Mouse (Mus musculus): Measurements from ENCODE around the gene Gpc6.

The Gpc6 gene

GRCm38 (mm10) chr14:117055134-117055533 lies 130.0 kb downstream of the Gpc6 start:
- intact Hi-C loops (cut with DNase I) = no loop called here

DNA sequence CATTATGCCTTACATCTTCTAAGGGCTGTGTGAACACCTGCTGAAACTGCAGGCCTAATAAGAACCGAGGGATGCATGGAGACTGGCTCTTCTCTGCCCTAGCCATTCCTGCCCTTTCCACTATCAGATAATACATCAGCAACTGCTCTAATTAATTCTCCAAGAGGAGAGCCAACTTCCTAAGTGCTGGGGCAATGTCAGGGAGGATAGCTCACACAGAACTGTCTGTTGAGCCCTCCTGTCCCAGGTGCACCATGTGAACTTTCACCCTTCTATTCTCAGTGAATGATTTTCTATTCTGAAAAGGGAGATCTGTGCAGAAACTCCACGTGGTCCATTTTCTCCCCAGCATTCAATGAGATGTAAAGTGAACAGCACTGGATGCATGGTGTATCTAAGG lies 136.0 kb downstream of the Gpc6 start:
- intact Hi-C loops (cut with DNase I) = no loop called here

- intact Hi-C loops (cut with DNase I) = no loop called here
Observed at GRCm38 (mm10) chr14:117061527-117061926, 136.4 kb downstream of the Gpc6 start.

DNA sequence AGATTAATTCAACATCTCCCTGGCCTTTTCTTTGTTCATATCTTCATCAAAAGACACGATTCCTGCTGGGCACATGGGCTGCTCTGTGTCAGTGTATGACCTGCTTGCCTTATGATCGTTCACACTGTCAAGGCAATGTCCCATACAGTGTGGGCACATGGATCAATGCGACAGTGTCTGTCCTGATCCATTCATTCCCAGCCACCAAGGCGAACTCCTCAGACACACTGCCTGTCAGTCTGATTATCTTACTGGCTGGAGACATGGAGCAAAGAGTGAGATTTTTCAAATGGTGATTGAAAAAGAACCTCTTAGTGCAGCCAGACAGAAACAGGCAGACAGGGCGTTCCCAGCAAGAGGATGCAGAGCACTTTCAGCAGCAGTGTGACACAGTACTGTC lies 143.1 kb downstream of the Gpc6 start:
- intact Hi-C loops (cut with DNase I) = no loop called here

DNA sequence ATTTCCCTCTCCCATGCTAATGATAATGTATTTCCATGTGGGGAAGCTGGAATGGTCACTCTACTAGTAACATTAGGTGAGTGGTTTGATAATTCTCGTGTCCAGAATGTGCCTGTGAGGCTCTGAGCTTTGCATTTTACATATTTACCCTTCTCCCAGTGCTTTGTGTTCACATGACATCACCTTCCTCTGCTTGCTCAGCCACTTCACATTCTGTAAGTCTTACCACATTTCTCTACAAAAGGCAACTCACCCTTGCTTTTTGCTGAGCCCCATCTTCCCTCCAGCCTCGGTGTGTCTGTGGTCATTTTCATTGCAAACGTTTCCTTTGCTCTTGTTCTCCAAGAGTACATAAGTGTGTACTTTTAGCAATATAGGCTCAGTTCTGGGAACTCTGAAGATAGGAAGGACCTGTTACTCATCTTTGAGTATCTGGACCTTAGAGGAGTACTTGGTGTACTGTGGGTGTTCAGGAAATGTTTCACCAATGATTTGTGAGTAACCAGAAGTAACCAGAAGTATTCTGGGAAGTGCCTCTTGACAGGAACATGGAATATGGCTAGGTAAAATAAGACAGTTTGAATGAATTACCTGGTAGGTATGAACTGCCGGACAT lies 145.5 kb downstream of the Gpc6 start:
- intact Hi-C loops (cut with DNase I) = no loop called here

DNA sequence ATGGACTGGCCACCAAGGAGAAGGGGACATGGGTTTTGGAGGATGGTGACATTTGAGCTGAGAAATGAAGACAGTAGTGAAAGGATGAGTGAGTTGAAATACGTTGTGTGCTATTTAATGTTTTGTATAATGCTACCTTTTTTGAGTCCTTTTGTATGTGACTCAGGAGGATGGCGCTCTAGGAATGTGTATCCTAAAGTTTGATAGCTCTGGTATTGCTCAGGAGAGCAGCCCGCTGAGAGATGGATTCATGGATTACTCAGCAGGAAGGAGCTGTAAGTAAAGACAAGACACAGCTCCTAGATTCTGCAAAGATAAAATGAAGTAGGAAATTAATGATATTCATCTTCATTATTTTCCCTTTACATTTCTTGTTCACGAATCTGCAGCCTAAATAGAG lies 168.5 kb downstream of the Gpc6 start:
- intact Hi-C loops (cut with DNase I) = no loop called here

- intact Hi-C loops (cut with DNase I) = no loop called here
Observed at GRCm38 (mm10) chr14:117106900-117107299, 181.8 kb downstream of the Gpc6 start.

DNA sequence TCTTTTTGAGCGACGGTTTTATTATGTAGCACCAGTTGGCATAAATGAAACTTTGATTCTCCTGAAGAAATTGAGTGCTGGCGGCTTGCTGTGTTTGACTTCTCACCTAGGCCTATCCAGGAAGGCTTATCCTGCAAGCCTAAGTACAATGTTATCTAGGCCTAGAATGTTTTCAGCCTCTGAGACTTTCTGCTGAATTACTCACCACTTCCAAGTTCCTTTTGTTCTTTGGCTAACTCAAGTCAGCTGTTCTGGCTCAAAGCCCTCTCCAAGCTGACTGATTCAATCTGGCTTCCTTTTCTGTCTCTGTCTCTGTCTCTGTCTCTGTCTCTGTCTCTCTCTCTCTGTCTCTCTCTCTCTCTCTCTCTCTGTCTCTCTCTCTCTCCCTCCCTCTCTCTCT lies 188.0 kb downstream of the Gpc6 start:
- intact Hi-C loops (cut with DNase I) = no loop called here

GRCm38 (mm10) chr14:117122036-117122435 lies 196.9 kb downstream of the Gpc6 start:
- intact Hi-C loops (cut with DNase I) = no loop called here

DNA sequence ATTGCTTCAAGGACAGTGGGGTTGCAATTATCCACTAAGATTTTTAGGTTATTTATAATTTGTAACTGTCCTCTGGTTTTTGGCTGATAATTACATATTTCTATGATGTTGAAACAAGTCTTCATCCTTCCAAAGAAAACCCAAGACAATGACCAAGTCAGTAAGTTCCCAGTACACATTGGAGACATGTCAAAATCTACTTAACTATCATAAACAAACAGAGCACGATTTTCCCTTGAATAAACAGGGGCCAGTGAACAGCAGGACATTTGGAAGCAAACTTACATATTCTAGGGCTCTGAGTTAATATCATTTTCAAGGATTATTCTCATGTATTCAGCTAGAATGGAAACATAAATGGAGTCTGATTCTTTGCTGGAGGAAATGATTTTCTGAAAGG lies 205.2 kb downstream of the Gpc6 start:
- intact Hi-C loops (cut with DNase I) = no loop called here

- intact Hi-C loops (cut with DNase I) = no loop called here
Observed at GRCm38 (mm10) chr14:117131324-117131723, 206.2 kb downstream of the Gpc6 start.

GRCm38 (mm10) chr14:117141077-117141848 lies 216.1 kb downstream of the Gpc6 start:
- intact Hi-C loops (cut with DNase I) = no loop called here

DNA sequence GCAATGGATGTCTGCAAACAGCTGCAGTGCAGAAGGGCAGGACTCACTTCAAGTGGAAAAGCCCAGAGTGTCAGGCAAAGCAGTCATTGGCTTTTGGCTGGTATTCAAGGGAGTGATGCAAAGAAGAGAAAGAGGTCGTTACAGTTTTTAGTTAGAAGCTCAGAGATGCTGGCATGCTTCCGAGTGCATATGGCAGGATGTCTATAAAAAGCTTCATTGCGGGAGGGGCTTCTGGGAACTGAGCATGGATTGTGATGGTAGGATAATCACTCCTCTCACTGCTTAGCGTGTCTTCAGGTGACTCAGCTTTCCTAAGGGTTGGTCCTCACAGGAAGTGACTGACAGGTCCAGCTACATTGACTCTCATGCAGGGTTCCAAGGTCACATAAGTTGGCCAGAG lies 221.0 kb downstream of the Gpc6 start:
- intact Hi-C loops (cut with DNase I) = no loop called here

- intact Hi-C loops (cut with DNase I) = no loop called here
Observed at GRCm38 (mm10) chr14:117146665-117147064, 221.6 kb downstream of the Gpc6 start.

DNA sequence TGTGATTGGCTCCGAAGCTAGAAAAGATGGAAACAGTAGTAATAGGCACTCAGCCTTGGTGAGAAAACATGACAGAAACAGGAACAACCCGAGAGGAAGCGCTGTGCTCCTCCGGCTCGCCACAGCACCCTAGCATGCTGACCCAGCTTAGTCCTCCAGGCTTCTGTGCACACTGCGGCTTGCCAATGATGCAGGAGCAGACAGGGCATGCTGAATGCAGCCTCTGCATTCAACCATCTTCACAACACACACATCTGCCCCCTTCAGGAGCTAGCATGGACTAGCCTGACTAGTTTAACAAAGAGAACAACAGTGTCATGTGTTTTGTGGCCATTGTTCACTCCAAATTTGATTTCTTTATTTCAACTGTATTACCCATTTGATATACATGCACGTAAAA lies 226.5 kb downstream of the Gpc6 start:
- intact Hi-C loops (cut with DNase I) = no loop called here

- intact Hi-C loops (cut with DNase I) = no loop called here
Observed at GRCm38 (mm10) chr14:117155884-117156465, 230.9 kb downstream of the Gpc6 start.

- intact Hi-C loops (cut with DNase I) = no loop called here
Observed at GRCm38 (mm10) chr14:117157426-117157825, 232.3 kb downstream of the Gpc6 start.

DNA sequence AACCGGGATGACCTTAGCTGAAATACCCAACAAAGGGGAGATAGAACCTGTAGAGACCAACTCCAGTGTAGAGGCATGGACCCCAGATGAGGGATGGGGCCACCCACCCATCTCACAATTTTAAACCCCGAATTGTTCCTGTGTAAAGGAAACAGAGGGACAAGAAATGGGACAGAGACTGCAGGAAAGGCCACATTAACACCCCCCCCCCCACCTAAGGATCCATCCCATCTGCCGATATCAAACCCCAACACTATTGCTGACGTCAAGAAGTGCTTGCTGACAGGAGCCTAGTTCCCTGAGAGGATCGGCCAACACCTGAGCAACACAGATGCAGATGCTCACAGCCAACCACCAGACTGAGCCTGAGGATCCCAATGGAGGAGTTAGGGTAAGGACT lies 241.2 kb downstream of the Gpc6 start:
- intact Hi-C loops (cut with DNase I) = no loop called here

GRCm38 (mm10) chr14:117193364-117193763 lies 268.2 kb downstream of the Gpc6 start:
- intact Hi-C loops (cut with DNase I) = no loop called here

GRCm38 (mm10) chr14:117202012-117202411 lies 276.9 kb downstream of the Gpc6 start:
- intact Hi-C loops (cut with DNase I) = no loop called here

GRCm38 (mm10) chr14:117203960-117204359 lies 278.8 kb downstream of the Gpc6 start:
- intact Hi-C loops (cut with DNase I) = no loop called here

DNA sequence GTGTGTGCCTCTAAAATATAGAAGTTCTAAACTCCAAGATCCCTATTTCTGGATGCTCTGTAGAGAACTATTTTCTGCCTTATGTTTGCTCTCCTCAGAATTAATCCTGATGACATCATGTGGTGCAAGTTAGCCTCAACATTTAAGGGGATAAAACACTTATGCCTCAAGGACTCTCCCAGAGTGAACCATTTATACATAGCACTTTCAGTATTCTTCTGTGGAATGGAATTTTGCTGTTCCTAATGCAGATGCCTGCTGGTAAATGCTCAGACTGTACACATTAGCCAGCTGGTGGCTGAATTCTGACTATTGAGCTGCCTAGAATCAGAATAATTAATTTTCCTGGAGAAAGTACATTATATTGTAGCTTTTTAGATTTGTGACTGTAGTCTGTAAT lies 289.3 kb downstream of the Gpc6 start:
- intact Hi-C loops (cut with DNase I) = no loop called here

- intact Hi-C loops (cut with DNase I) = no loop called here
Observed at GRCm38 (mm10) chr14:117226920-117227319, 301.8 kb downstream of the Gpc6 start.
